Mouse (Mus musculus) intestine, postnatal 0 days (tissue): ENCODE results near the gene Jph2. TPM values are rescaled to one million over a fixed set of nuclear protein-coding genes. Genes with fewer than 3 reads are reported as not detected.
A peak's percentile ranks its signal among the peaks of the same experiment; 100 is the strongest.

Source experiments
- ATAC-seq: fragments of 200-750 bp; cut with Nextera tagmentation; 2 replicates; pipeline ENCODE4 v1.8.0; 2017; ENCODE audit warnings: mild to moderate bottlenecking, moderate TSS enrichment, moderate library complexity
- H3K27ac ChIP-seq: fragments of 300-500 bp; sonication (generic); 2 replicates; pipeline ENCODE4 v1.5.1; 2014; ENCODE audit warnings: mild to moderate bottlenecking, low read depth, low read length, moderate library complexity
- H3K27me3 ChIP-seq: fragments of 300-500 bp; sonication (generic); replicated peaks from 2 replicates; pipeline ENCODE4 v1.6.1; 2014; ENCODE audit warnings: low read length, mixed read lengths; ENCODE audit not compliant: control insufficient read depth, insufficient read depth
- H3K36me3 ChIP-seq: fragments of 300-500 bp; sonication (generic); 2 replicates; pipeline ENCODE4 v1.6.1; 2014; ENCODE audit warnings: mild to moderate bottlenecking, moderate library complexity; ENCODE audit not compliant: control insufficient read depth, insufficient read depth
- H3K4me1 ChIP-seq: fragments of 300-500 bp; sonication (generic); replicated peaks from 2 replicates; pipeline ENCODE4 v1.6.1; 2014; ENCODE audit warnings: antibody characterized with exemption, low read length, mixed read lengths; ENCODE audit not compliant: control insufficient read depth, insufficient read depth
- H3K4me2 ChIP-seq: fragments of 300-500 bp; sonication (generic); replicated peaks from 2 replicates; pipeline ENCODE4 v1.6.1; 2014; ENCODE audit warnings: low read depth, mild to moderate bottlenecking, moderate library complexity
- H3K4me3 ChIP-seq: fragments of 300-500 bp; sonication (generic); 2 replicates; pipeline ENCODE4 v1.5.1; 2014; ENCODE audit warnings: low read depth, low read length
- H3K9ac ChIP-seq: fragments of 300-500 bp; sonication (generic); 2 replicates; pipeline ENCODE4 v1.6.1; 2014; ENCODE audit warnings: mild to moderate bottlenecking, low read depth, low read length
- H3K9me3 ChIP-seq: fragments of 300-500 bp; sonication (generic); 2 replicates; pipeline ENCODE4 v1.6.1; 2016; ENCODE audit warnings: mixed run types; ENCODE audit not compliant: control insufficient read depth
- CTCF ChIP-seq: sonication (generic); IDR thresholded peaks from 2 replicates; pipeline ENCODE4 v1.5.1; 2016; ENCODE audit warnings: low read depth, mild to moderate bottlenecking, control low read depth, antibody characterized with exemption, moderate library complexity
- WGBS: fragments of 180-500 bp; shearing (Covaris S2); extraction: QIAGEN DNeasy Blood & Tissue Kit; methylation state at CpG from one replicate; pipeline ENCODE4 v1.1.7; 2014; 5-methylcytosine and 5-hydroxymethylcytosine counted together
- polyA plus RNA-seq: library from polyadenylated mRNA; unstranded; fragments of >200 nt; fragmentation: Nextera tagmentation; extraction: Ambion mirVana; gene quantifications from 2 replicates; pipeline ENCODE4 v1.2.1, GENCODE M21; 2015

Jph2 gene
- polyA plus RNA-seq, 1 experiment from 2014 or later = 9.8 TPM

DNA sequence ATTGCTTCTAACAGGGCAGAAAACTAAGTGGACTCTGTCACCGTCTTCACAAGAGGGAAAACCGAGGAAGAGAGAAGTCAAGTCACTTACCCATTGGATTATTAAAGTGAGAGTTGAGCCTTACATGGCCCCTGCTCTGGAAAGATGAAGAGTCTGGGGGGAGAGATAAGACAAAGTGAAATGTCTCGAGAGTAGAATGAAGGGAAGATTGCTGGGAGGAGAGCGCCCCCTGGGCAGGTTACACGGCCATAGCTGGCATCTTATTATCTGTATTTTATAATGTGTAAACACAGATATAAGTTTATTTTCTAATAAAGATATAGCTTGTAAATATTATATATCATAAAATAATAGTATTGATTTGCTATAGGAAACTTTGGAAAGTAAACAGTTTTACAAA is 47.4 kb downstream of the Jph2 start:
- Histone ChIP-seq H3K9ac (no peak overlapping the region), H3K27me3 (no peaks in the 10 kb centered on the region), H3K4me2 (no peak overlapping the region), H3K36me3 (no peaks in the 10 kb centered on the region), H3K27ac (no peak overlapping the region), H3K4me3 (no peak overlapping the region), H3K9me3 (no peaks in the 10 kb centered on the region), H3K4me1 (no peaks in the 10 kb centered on the region)
- no peak for ATAC-seq
- TF ChIP-seq CTCF = peak; percentile 51
- 44% methylated on average over 5 of the region's 5 CpGs for WGBS

GRCm38 (mm10) chr2:163349411-163349810 is 48.4 kb downstream of the Jph2 start:
- 50% methylated on average over 9 of the region's 9 CpGs for WGBS
- Histone ChIP-seq H3K27ac (no peak overlapping the region), H3K36me3 (no peaks in the 10 kb centered on the region), H3K27me3 (no peaks in the 10 kb centered on the region), H3K4me3 (no peak overlapping the region), H3K9me3 (no peaks in the 10 kb centered on the region), H3K4me1 (no peaks in the 10 kb centered on the region), H3K9ac (no peak overlapping the region), H3K4me2 (0 out of 2 replicates have a peak overlapping the region, but pooled peaks have one; percentile 7)
- TF ChIP-seq CTCF = no peak
- ATAC-seq = no peak

GRCm38 (mm10) chr2:163348677-163349076 is 49.1 kb downstream of the Jph2 start:
- Histone ChIP-seq H3K9me3 (no peaks in the 10 kb centered on the region), H3K4me2 (no peak overlapping the region), H3K27ac (no peak overlapping the region), H3K27me3 (no peaks in the 10 kb centered on the region), H3K4me3 (no peak overlapping the region), H3K4me1 (no peaks in the 10 kb centered on the region), H3K9ac (no peak overlapping the region), H3K36me3 (no peaks in the 10 kb centered on the region)
- no peak for ATAC-seq
- WGBS = 82% methylated on average over 7 of the region's 7 CpGs
- TF ChIP-seq CTCF = no peak

DNA sequence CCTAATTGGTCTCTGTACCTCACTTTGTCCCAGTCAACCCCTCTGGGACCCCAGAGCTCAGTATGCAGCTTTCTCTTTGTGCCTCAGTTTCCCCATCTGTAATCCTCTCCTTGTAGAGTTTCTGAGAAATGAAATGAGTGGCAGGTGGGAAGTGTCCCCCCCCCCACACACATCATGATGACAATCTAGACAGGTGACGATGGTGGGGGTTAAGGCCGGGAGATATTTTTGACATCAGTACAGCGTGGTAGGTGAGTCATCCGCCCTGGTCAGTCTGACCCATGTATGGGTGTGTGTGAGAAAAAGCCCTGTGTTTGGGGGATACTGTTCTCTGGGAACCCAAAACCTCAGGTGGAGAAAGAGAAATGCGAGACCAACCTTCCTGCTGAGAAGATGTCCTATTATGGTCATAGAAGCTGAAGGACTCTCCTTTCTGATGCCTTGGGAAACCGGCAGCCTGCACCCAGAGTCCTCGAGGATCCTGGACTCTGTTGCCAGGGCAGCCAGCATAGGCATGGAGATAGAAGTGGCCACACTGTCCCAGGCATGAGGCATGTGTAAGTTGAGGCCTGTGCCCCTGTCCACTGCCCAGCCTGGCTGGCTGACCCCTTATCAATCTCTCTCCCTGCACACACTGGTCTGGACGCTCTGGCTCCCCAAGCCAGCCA is 50.1 kb downstream of the Jph2 start:
- no peaks in the 10 kb centered on the region for H3K9me3 ChIP-seq
- H3K4me3 ChIP-seq = no peak overlapping the region
- WGBS = 82% methylated on average over 8 of the region's 8 CpGs
- no peaks in the 10 kb centered on the region for H3K27me3 ChIP-seq
- no peak for ATAC-seq
- H3K4me2 ChIP-seq = no peak overlapping the region
- no peak overlapping the region for H3K27ac ChIP-seq
- H3K9ac ChIP-seq = no peak overlapping the region
- TF ChIP-seq CTCF = no peak
- no peaks in the 10 kb centered on the region for H3K4me1 ChIP-seq
- H3K36me3 ChIP-seq = no peaks in the 10 kb centered on the region

DNA sequence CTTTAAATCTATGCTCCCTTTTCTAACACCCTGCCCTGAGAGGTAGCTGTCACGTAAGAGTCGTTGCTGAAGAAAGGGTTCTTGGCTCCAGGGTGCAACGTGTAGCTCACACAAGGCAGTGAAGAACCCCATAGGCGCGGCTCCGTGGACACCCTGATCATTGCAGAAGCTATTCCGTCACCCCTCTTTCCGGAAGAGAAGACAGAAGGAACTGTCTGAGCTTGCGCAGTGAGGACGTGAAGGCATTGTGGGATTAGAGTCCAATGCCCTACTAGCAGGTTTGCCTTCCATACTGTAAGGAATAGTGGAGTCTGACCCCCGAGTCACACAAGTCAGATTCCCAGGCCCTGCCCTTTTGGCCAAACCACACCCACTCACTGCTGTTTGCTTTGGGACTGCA is 51.3 kb downstream of the Jph2 start:
- Histone ChIP-seq H3K4me2 (no peak overlapping the region), H3K4me1 (no peaks in the 10 kb centered on the region), H3K9me3 (no peaks in the 10 kb centered on the region), H3K9ac (no peak overlapping the region), H3K27me3 (no peaks in the 10 kb centered on the region), H3K36me3 (no peaks in the 10 kb centered on the region), H3K4me3 (no peak overlapping the region), H3K27ac (no peak overlapping the region)
- no peak for ATAC-seq
- 66% methylated on average over 11 of the region's 11 CpGs for WGBS
- TF ChIP-seq CTCF = no peak

GRCm38 (mm10) chr2:163344976-163345660 is 52.7 kb downstream of the Jph2 start:
- TF ChIP-seq CTCF = no peak
- Histone ChIP-seq H3K27me3 (peaks cover under 1% of the 10 kb centered on the region; the same call in 1 of the 2 replicates), H3K4me1 (no peaks in the 10 kb centered on the region), H3K4me3 (no peak overlapping the region), H3K36me3 (no peaks in the 10 kb centered on the region), H3K9me3 (no peaks in the 10 kb centered on the region), H3K4me2 (no peak overlapping the region), H3K9ac (no peak overlapping the region), H3K27ac (no peak overlapping the region)
- WGBS = 66% methylated on average over 13 of the region's 13 CpGs
- ATAC-seq = no peak
